Mouse (Mus musculus) G1E-ER4 (cell line): ENCODE data around the gene Cyb561. TPM values are rescaled to one million over a fixed set of nuclear protein-coding genes. Genes with fewer than 3 reads are reported as not detected.

Experiments
- GATA1 ChIP-seq: IDR thresholded peaks from one replicate; pipeline ENCODE4 v1.8.0; 2012; ENCODE audit warnings: low read length, inconsistent platforms
- polyA plus RNA-seq: library from polyadenylated mRNA; stranded (reverse); fragments of >175 nt; gene quantifications from 2 replicates; pipeline ENCODE4 v1.2.3, GENCODE M21; 2012

Gene Cyb561
- polyA plus RNA-seq, 1 experiment, result not detected

- TF ChIP-seq GATA1, result no peak
Observed at GRCm38 (mm10) chr11:105911149-105911548, 42.0 kb downstream of the Cyb561 start.

GRCm38 (mm10) chr11:105909617-105910016 is 43.5 kb downstream of the Cyb561 start:
- TF ChIP-seq GATA1, result no peak

GRCm38 (mm10) chr11:105908926-105909325 is 44.2 kb downstream of the Cyb561 start:
- no peak for TF ChIP-seq GATA1

GRCm38 (mm10) chr11:105907381-105907780 is 45.8 kb downstream of the Cyb561 start:
- no peak for TF ChIP-seq GATA1

- no peak for TF ChIP-seq GATA1
Observed at GRCm38 (mm10) chr11:105905529-105906213, 47.5 kb downstream of the Cyb561 start.

GRCm38 (mm10) chr11:105902956-105903355 is 50.2 kb downstream of the Cyb561 start:
- no peak for TF ChIP-seq GATA1

- TF ChIP-seq GATA1, result no peak
Observed at GRCm38 (mm10) chr11:105901501-105901900, 51.6 kb downstream of the Cyb561 start.

GRCm38 (mm10) chr11:105899151-105899550 is 54.0 kb downstream of the Cyb561 start:
- no peak for TF ChIP-seq GATA1

GRCm38 (mm10) chr11:105887281-105887680 is 65.9 kb downstream of the Cyb561 start:
- TF ChIP-seq GATA1, result no peak

GRCm38 (mm10) chr11:105885558-105885957 is 67.6 kb downstream of the Cyb561 start:
- no peak for TF ChIP-seq GATA1

Other genes with a start within 250 kb of the Cyb561 start
- not detected in 2 replicates for gene Ace, start 14.6 kb upstream of the Cyb561 start, polyA plus RNA-seq
- not detected in 2 replicates for gene Ace3, start 41.3 kb upstream of the Cyb561 start, polyA plus RNA-seq
- not detected in 2 replicates for gene Kcnh6, start 54.8 kb upstream of the Cyb561 start, polyA plus RNA-seq
- gene Dcaf7, start 83.5 kb upstream of the Cyb561 start, polyA plus RNA-seq, result 37.1 and 91.6 TPM in 2 replicates
- gene Taco1, start 112.7 kb upstream of the Cyb561 start, polyA plus RNA-seq, result 19.8 and 20.1 TPM in 2 replicates
- 3.1 and 3.5 TPM in 2 replicates for gene Map3k3, start 131.3 kb upstream of the Cyb561 start, polyA plus RNA-seq
- gene Gm10840, start 207.5 kb upstream of the Cyb561 start, polyA plus RNA-seq, result not detected in 2 replicates
- gene Limd2, start 207.5 kb upstream of the Cyb561 start, polyA plus RNA-seq, result 218 and 245 TPM in 2 replicates
- gene Strada, start 248.8 kb upstream of the Cyb561 start, polyA plus RNA-seq, result 34.1 and 40.1 TPM in 2 replicates